Comparison of ENCODE assay signal across 8 mouse cellular contexts in genomic region chr4:43579731-43580130, GRCm38 (mm10). TPM values are rescaled to one million over a fixed set of nuclear protein-coding genes. Genes with fewer than 3 reads are reported as not detected.
A peak's percentile ranks its signal among the peaks of the same experiment; 100 is the strongest.
DNase-seq lines count a peak whose midpoint lies in the region; ATAC-seq lines count a peak whose summit lies in the region.

No protein-coding gene starts in this region.

- ATAC-seq in kidney, embryonic 16.5 days (ENCODE audit: low FRiP score, low TSS enrichment) = no peak
- ATAC-seq in embryonic facial prominence, embryonic 11.5 days (replicated peaks; ENCODE audit: insufficient number of reproducible peaks, low FRiP score, low TSS enrichment, low read depth) = no peak
- no peak for ATAC-seq in hindbrain, embryonic 16.5 days
- no peak for ATAC-seq in midbrain, embryonic 16.5 days

- DNase-seq in kidney, adult 11 months = no peak
- DNase-seq in embryonic facial prominence, embryonic 11.5 days (ENCODE audit: low spot score) = no peak
- no peak for DNase-seq in thymus, postnatal 10 days (ENCODE audit: low spot score in 2 of 2)
- no peak for DNase-seq in embryo, embryonic 10.5 days (ENCODE audit: low spot score)
- no peak for DNase-seq in thymus, postnatal 4 days

- H3K9ac ChIP-seq in kidney, embryonic 16.5 days (replicated peaks; ENCODE audit: low read length) = peak overlapping the region; percentile 86
- H3K9ac ChIP-seq in embryonic facial prominence, embryonic 11.5 days (replicated peaks; ENCODE audit: low read length) = no peak overlapping the region; the same call in 1 of the 2 replicates
- peak overlapping the region; percentile 97; the same call in 1 of the 2 replicates for H3K9ac ChIP-seq in hindbrain, embryonic 16.5 days (ENCODE audit: low read depth, low read length)
- peak overlapping the region; percentile 97; the same call in 1 of the 2 replicates for H3K9ac ChIP-seq in midbrain, embryonic 16.5 days (ENCODE audit: low read depth, low read length)

- H3K27ac ChIP-seq in kidney, embryonic 16.5 days (ENCODE audit: low read length) = no peak overlapping the region
- H3K27ac ChIP-seq in embryonic facial prominence, embryonic 11.5 days (replicated peaks; ENCODE audit: low read depth, low read length) = no peak overlapping the region
- H3K27ac ChIP-seq in hindbrain, embryonic 16.5 days (ENCODE audit: low read depth, low read length) = no peak overlapping the region
- no peak overlapping the region for H3K27ac ChIP-seq in midbrain, embryonic 16.5 days (ENCODE audit: low read length)

- H3K4me2 ChIP-seq in kidney, embryonic 16.5 days (replicated peaks; ENCODE audit: low read depth, low read length) = peak overlapping the region; percentile 95
- peak overlapping the region; percentile 87 for H3K4me2 ChIP-seq in embryonic facial prominence, embryonic 11.5 days (ENCODE audit: low read depth, low read length)
- peak overlapping the region; percentile 85 for H3K4me2 ChIP-seq in hindbrain, embryonic 16.5 days (ENCODE audit: low read length)
- H3K4me2 ChIP-seq in midbrain, embryonic 16.5 days (ENCODE audit: low read length) = peak overlapping the region; percentile 92

- H3K27me3 ChIP-seq in kidney, embryonic 16.5 days (ENCODE audit: insufficient read depth, low read length) = no peaks in the 10 kb centered on the region
- H3K27me3 ChIP-seq in embryonic facial prominence, embryonic 11.5 days (ENCODE audit: control insufficient read depth, insufficient read depth, low read length) = no peaks in the 10 kb centered on the region
- no peaks in the 10 kb centered on the region for H3K27me3 ChIP-seq in hindbrain, embryonic 16.5 days (replicated peaks; ENCODE audit: control insufficient read depth, insufficient read depth, low read length)
- no peaks in the 10 kb centered on the region for H3K27me3 ChIP-seq in midbrain, embryonic 16.5 days (ENCODE audit: control insufficient read depth, insufficient read depth, low read depth, low read length)

- WGBS in kidney, embryonic 16.5 days = 80% methylated on average over 6 of the region's 6 CpGs
- WGBS in embryonic facial prominence, embryonic 11.5 days = 80% methylated on average over 6 of the region's 6 CpGs
- WGBS in hindbrain, embryonic 16.5 days = 77% methylated on average over 6 of the region's 6 CpGs
- 86% methylated on average over 6 of the region's 6 CpGs for WGBS in midbrain, embryonic 16.5 days

- H3K9me3 ChIP-seq in kidney, embryonic 16.5 days (ENCODE audit: low read length) = no peaks in the 10 kb centered on the region
- H3K9me3 ChIP-seq in embryonic facial prominence, embryonic 11.5 days (replicated peaks; ENCODE audit: control insufficient read depth, low read length) = no peaks in the 10 kb centered on the region
- H3K9me3 ChIP-seq in hindbrain, embryonic 16.5 days (ENCODE audit: control insufficient read depth, low read length) = no peaks in the 10 kb centered on the region
- no peaks in the 10 kb centered on the region for H3K9me3 ChIP-seq in midbrain, embryonic 16.5 days (replicated peaks; ENCODE audit: control insufficient read depth, low read length, poor library complexity, severe bottlenecking)

- peak overlapping the region; percentile 92 for H3K4me3 ChIP-seq in kidney, embryonic 16.5 days (ENCODE audit: low read length)
- peak overlapping the region; percentile 81 for H3K4me3 ChIP-seq in embryonic facial prominence, embryonic 11.5 days (ENCODE audit: low read depth, low read length)
- H3K4me3 ChIP-seq in hindbrain, embryonic 16.5 days (ENCODE audit: low read length) = peak overlapping the region; percentile 94
- H3K4me3 ChIP-seq in midbrain, embryonic 16.5 days (ENCODE audit: low read depth, low read length) = peak overlapping the region; percentile 87

- peaks cover 37% of the 10 kb centered on the region for H3K36me3 ChIP-seq in kidney, embryonic 16.5 days (ENCODE audit: insufficient read depth, low read length)
- peaks cover 3% of the 10 kb centered on the region; the same call in 1 of the 2 replicates for H3K36me3 ChIP-seq in embryonic facial prominence, embryonic 11.5 days (replicated peaks; ENCODE audit: control insufficient read depth, insufficient read depth, low read depth, low read length)
- peaks cover 28% of the 10 kb centered on the region for H3K36me3 ChIP-seq in hindbrain, embryonic 16.5 days (ENCODE audit: control insufficient read depth, insufficient read depth, low read length)
- peaks cover 24% of the 10 kb centered on the region for H3K36me3 ChIP-seq in midbrain, embryonic 16.5 days (ENCODE audit: control insufficient read depth, insufficient read depth, low read length)

- H3K4me1 ChIP-seq in kidney, embryonic 16.5 days (ENCODE audit: insufficient read depth, low read length) = peaks cover 39% of the 10 kb centered on the region
- H3K4me1 ChIP-seq in embryonic facial prominence, embryonic 11.5 days (ENCODE audit: control insufficient read depth, insufficient read depth, low read length) = peaks cover 6% of the 10 kb centered on the region; the same call in 1 of the 2 replicates
- peaks cover 40% of the 10 kb centered on the region for H3K4me1 ChIP-seq in hindbrain, embryonic 16.5 days (ENCODE audit: control insufficient read depth, insufficient read depth, low read depth, low read length)
- peaks cover 40% of the 10 kb centered on the region for H3K4me1 ChIP-seq in midbrain, embryonic 16.5 days (ENCODE audit: control insufficient read depth, insufficient read depth, low read length)

RNA-seq across cellular contexts. Expression of gene Gba2, which starts 1.1 kb away (rescaled TPM):
- polyA plus RNA-seq in kidney, embryonic 16.5 days (2015; fragmentation: Nextera tagmentation; extraction: Ambion mirVana) = 25.8 and 26.3 TPM in 2 replicates
- polyA plus RNA-seq in embryonic facial prominence, embryonic 11.5 days (2014; fragmentation: Nextera tagmentation; extraction: Ambion mirVana) = 21.0 and 21.1 TPM in 2 replicates
- 54.0 and 59.3 TPM in 2 replicates for polyA plus RNA-seq in hindbrain, embryonic 16.5 days (2015; fragmentation: Nextera tagmentation; extraction: Ambion mirVana)
- 61.3 and 61.9 TPM in 2 replicates for polyA plus RNA-seq in midbrain, embryonic 16.5 days (2015; fragmentation: Nextera tagmentation; extraction: Ambion mirVana)

RNA-seq across cellular contexts. Expression of gene Rgp1, which starts 1.2 kb away (rescaled TPM):
- 32.3 and 33.0 TPM in 2 replicates for polyA plus RNA-seq in kidney, embryonic 16.5 days (2015; fragmentation: Nextera tagmentation; extraction: Ambion mirVana)
- 21.1 and 30.4 TPM in 2 replicates for polyA plus RNA-seq in embryonic facial prominence, embryonic 11.5 days (2014; fragmentation: Nextera tagmentation; extraction: Ambion mirVana)
- 17.8 and 23.5 TPM in 2 replicates for polyA plus RNA-seq in hindbrain, embryonic 16.5 days (2015; fragmentation: Nextera tagmentation; extraction: Ambion mirVana)
- polyA plus RNA-seq in midbrain, embryonic 16.5 days (2015; fragmentation: Nextera tagmentation; extraction: Ambion mirVana) = 15.2 and 22.5 TPM in 2 replicates

RNA-seq across cellular contexts. Expression of gene Msmp, which starts 4.6 kb away (rescaled TPM):
- polyA plus RNA-seq in kidney, embryonic 16.5 days (2015; fragmentation: Nextera tagmentation; extraction: Ambion mirVana) = 0.89 and 3.1 TPM in 2 replicates
- not detected in 2 replicates for polyA plus RNA-seq in embryonic facial prominence, embryonic 11.5 days (2014; fragmentation: Nextera tagmentation; extraction: Ambion mirVana)
- polyA plus RNA-seq in hindbrain, embryonic 16.5 days (2015; fragmentation: Nextera tagmentation; extraction: Ambion mirVana) = 0.71 and 0.94 TPM in 2 replicates
- 1.1 TPM in 1 of 2 replicates, not detected in the other for polyA plus RNA-seq in midbrain, embryonic 16.5 days (2015; fragmentation: Nextera tagmentation; extraction: Ambion mirVana)

RNA-seq across cellular contexts. Expression of gene Tln1, which starts 17.2 kb away (rescaled TPM):
- polyA plus RNA-seq in kidney, embryonic 16.5 days (2015; fragmentation: Nextera tagmentation; extraction: Ambion mirVana) = 66.5 and 69.1 TPM in 2 replicates
- 40.6 and 42.1 TPM in 2 replicates for polyA plus RNA-seq in embryonic facial prominence, embryonic 11.5 days (2014; fragmentation: Nextera tagmentation; extraction: Ambion mirVana)
- 56.2 and 61.1 TPM in 2 replicates for polyA plus RNA-seq in hindbrain, embryonic 16.5 days (2015; fragmentation: Nextera tagmentation; extraction: Ambion mirVana)
- polyA plus RNA-seq in midbrain, embryonic 16.5 days (2015; fragmentation: Nextera tagmentation; extraction: Ambion mirVana) = 59.3 and 62.9 TPM in 2 replicates

RNA-seq across cellular contexts. Expression of gene Creb3, which starts 17.6 kb away (rescaled TPM):
- 80.2 and 83.0 TPM in 2 replicates for polyA plus RNA-seq in kidney, embryonic 16.5 days (2015; fragmentation: Nextera tagmentation; extraction: Ambion mirVana)
- polyA plus RNA-seq in embryonic facial prominence, embryonic 11.5 days (2014; fragmentation: Nextera tagmentation; extraction: Ambion mirVana) = 41.0 and 41.7 TPM in 2 replicates
- polyA plus RNA-seq in hindbrain, embryonic 16.5 days (2015; fragmentation: Nextera tagmentation; extraction: Ambion mirVana) = 90.8 and 94.1 TPM in 2 replicates
- polyA plus RNA-seq in midbrain, embryonic 16.5 days (2015; fragmentation: Nextera tagmentation; extraction: Ambion mirVana) = 83.4 and 83.7 TPM in 2 replicates
